Comparison of ENCODE assay signal across 10 mouse cellular contexts in the genomic region with DNA sequence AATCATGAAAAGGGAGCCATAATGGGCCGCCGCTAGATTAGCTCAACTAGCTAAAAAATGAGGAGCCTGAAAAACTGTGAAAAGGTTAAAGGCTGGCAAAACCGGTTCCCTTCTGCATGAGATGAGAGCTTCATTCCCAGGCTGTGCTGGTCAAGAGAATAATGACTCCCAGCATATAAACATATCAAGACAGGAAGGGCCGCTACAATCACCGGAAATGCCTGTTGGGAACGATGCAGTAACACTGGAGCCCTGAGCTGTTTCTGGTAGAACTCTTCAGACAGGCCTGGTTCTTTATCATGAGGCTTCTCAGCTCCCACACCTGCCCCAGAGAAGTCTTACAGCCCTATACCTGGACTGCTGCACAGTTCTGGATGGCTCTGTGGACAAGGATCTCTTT. TPM values are rescaled to one million over a fixed set of nuclear protein-coding genes. Genes with fewer than 3 reads are reported as not detected.
A peak's percentile ranks its signal among the peaks of the same experiment; 100 is the strongest.
DNase-seq lines count a peak whose midpoint lies in the region; ATAC-seq and TF ChIP-seq lines count a peak whose summit lies in the region.
"Had no signal": no experiment of that assay in that cellular context is flagged by ENCODE, and none has a peak within 500 bp of the region (broad histone marks: within the 10 kb centered on the region; RNA-seq: fewer than 3 reads in every experiment).

No protein-coding gene starts in this region.

- ATAC-seq in heart, embryonic 15.5 days (replicated peaks; ENCODE audit: insufficient number of reproducible peaks, insufficient read depth, low FRiP score, low read depth), result peak; percentile 78
- ATAC-seq in kidney, postnatal 0 days (replicated peaks; ENCODE audit: low FRiP score, low read depth), result no peak
- ATAC-seq in inflammation-experienced regulatory T-cells, adult 6 months, result no peak

- H3K27ac ChIP-seq in gastrocnemius, adult 2 months, result peak overlapping the region; percentile 80
- H3K27ac ChIP-seq in heart, embryonic 15.5 days, result peak overlapping the region; percentile 69
- H3K27ac ChIP-seq in kidney, postnatal 0 days, result peak overlapping the region; percentile 71; the same call in 1 of the 2 replicates
- H3K27ac ChIP-seq in forebrain, embryonic 10.5 days, result no peak overlapping the region
- no peak overlapping the region for H3K27ac ChIP-seq in hindbrain, embryonic 10.5 days
- H3K27ac ChIP-seq: hindbrain, embryonic 15.5 days had no signal

- intact Hi-C loops in gastrocnemius, adult 2 months (cut with DNase I), result no loop called here
- intact Hi-C loops in gastrocnemius, postnatal 36 days (cut with DNase I), result no loop called here

- no peak for TF ChIP-seq CTCF in gastrocnemius, adult 2 months (IDR thresholded peaks at IDR 0.05)
- no peak for TF ChIP-seq CTCF in kidney, postnatal 0 days (IDR thresholded peaks at IDR 0.05; ENCODE audit: low read depth)

- H3K9ac ChIP-seq in heart, embryonic 15.5 days, result no peak overlapping the region
- H3K9ac ChIP-seq in kidney, postnatal 0 days (ENCODE audit: low read depth, low read length), result no peak overlapping the region
- H3K9ac ChIP-seq: hindbrain, embryonic 15.5 days had no signal

- peak; percentile 25 for DNase-seq in gastrocnemius, adult 2 months
- no peak for DNase-seq in gastrocnemius, postnatal 36 days
- peak; percentile 48 for DNase-seq in kidney, postnatal 0 days (ENCODE audit: low spot score)
- DNase-seq in lung, postnatal 4 days, result peak; percentile 58 to 61
- no peak for DNase-seq in forebrain, embryonic 10.5 days (ENCODE audit: extremely low spot score, low spot score)
- no peak for DNase-seq in hindbrain, embryonic 10.5 days (ENCODE audit: low spot score)
- DNase-seq: cerebellum, adult 2 months had no signal

- no peaks in the 10 kb centered on the region for H3K27me3 ChIP-seq in heart, embryonic 15.5 days
- no peaks in the 10 kb centered on the region for H3K27me3 ChIP-seq in kidney, postnatal 0 days (ENCODE audit: insufficient read depth, low read length)
- no peaks in the 10 kb centered on the region for H3K27me3 ChIP-seq in forebrain, embryonic 10.5 days (ENCODE audit: poor library complexity, severe bottlenecking)
- H3K27me3 ChIP-seq in hindbrain, embryonic 10.5 days (ENCODE audit: insufficient read depth, poor library complexity, severe bottlenecking), result no peaks in the 10 kb centered on the region
- H3K27me3 ChIP-seq: hindbrain, embryonic 15.5 days had no signal

- H3K36me3 ChIP-seq in heart, embryonic 15.5 days, result peaks cover 54% of the 10 kb centered on the region
- H3K36me3 ChIP-seq in kidney, postnatal 0 days (ENCODE audit: insufficient read depth, low read length), result peaks cover 21% of the 10 kb centered on the region
- peaks cover 89% of the 10 kb centered on the region for H3K36me3 ChIP-seq in forebrain, embryonic 10.5 days (replicated peaks)
- peaks cover 88% of the 10 kb centered on the region for H3K36me3 ChIP-seq in hindbrain, embryonic 10.5 days

- peak overlapping the region; percentile 37 for H3K4me3 ChIP-seq in gastrocnemius, adult 2 months
- no peak overlapping the region for H3K4me3 ChIP-seq in heart, embryonic 15.5 days
- H3K4me3 ChIP-seq in kidney, postnatal 0 days (replicated peaks; ENCODE audit: low read depth, low read length), result no peak overlapping the region
- H3K4me3 ChIP-seq in forebrain, embryonic 10.5 days, result no peak overlapping the region
- no peak overlapping the region for H3K4me3 ChIP-seq in hindbrain, embryonic 10.5 days
- H3K4me3 ChIP-seq: hindbrain, embryonic 15.5 days had no signal

- no peaks in the 10 kb centered on the region for H3K9me3 ChIP-seq in heart, embryonic 15.5 days (replicated peaks)
- H3K9me3 ChIP-seq in kidney, postnatal 0 days (replicated peaks; ENCODE audit: low read length), result no peaks in the 10 kb centered on the region
- no peaks in the 10 kb centered on the region for H3K9me3 ChIP-seq in forebrain, embryonic 10.5 days
- no peaks in the 10 kb centered on the region for H3K9me3 ChIP-seq in hindbrain, embryonic 10.5 days
- H3K9me3 ChIP-seq: hindbrain, embryonic 15.5 days had no signal

- 75% methylated on average over 6 of the region's 6 CpGs for WGBS in heart, embryonic 15.5 days
- 78% methylated on average over 6 of the region's 6 CpGs for WGBS in kidney, postnatal 0 days
- 84% methylated on average over 6 of the region's 6 CpGs for WGBS in forebrain, embryonic 10.5 days
- WGBS in hindbrain, embryonic 10.5 days, result 95% methylated on average over 6 of the region's 6 CpGs

- no peak overlapping the region for H3K4me2 ChIP-seq in heart, embryonic 15.5 days
- no peak overlapping the region for H3K4me2 ChIP-seq in kidney, postnatal 0 days (ENCODE audit: low read length)
- H3K4me2 ChIP-seq: hindbrain, embryonic 15.5 days had no signal

- no peaks in the 10 kb centered on the region for H3K4me1 ChIP-seq in heart, embryonic 15.5 days (replicated peaks)
- no peaks in the 10 kb centered on the region for H3K4me1 ChIP-seq in kidney, postnatal 0 days (replicated peaks; ENCODE audit: insufficient read depth, low read length)
- peaks cover 18% of the 10 kb centered on the region for H3K4me1 ChIP-seq in forebrain, embryonic 10.5 days
- 0 out of 2 replicates have a peak, but pooled peaks cover 3% of the 10 kb centered on the region for H3K4me1 ChIP-seq in hindbrain, embryonic 10.5 days (replicated peaks)
- H3K4me1 ChIP-seq: hindbrain, embryonic 15.5 days had no signal

RNA-seq across cellular contexts. Expression of gene Wdr37, which starts 31.8 kb away (rescaled TPM):
- 10 to 100 TPM; 24.3 to 33.1 TPM for total RNA-seq in gastrocnemius, adult 2 months (2021)
- 10 to 100 TPM; 26.2 to 27.0 TPM for total RNA-seq in gastrocnemius, postnatal 36 days (2021)
- 15.5 and 19.8 TPM in 2 replicates for polyA plus RNA-seq in heart, embryonic 15.5 days (2015; fragmentation: Nextera tagmentation; extraction: Ambion mirVana)
- 15.0 and 15.5 TPM in 2 replicates for polyA plus RNA-seq in kidney, postnatal 0 days (2015; fragmentation: Nextera tagmentation; extraction: Ambion mirVana)
- 10 to 100 TPM; 40.5 to 53.5 (median 41.2) TPM for polyA plus RNA-seq in inflammation-experienced regulatory T-cells, adult 6 months (2017; shearing (Covaris generic))
- 31.0 and 32.1 TPM in 2 replicates for polyA plus RNA-seq in forebrain, embryonic 10.5 days (2016; fragmentation: Nextera tagmentation; extraction: Ambion mirVana)
- 31.0 and 34.1 TPM in 2 replicates for polyA plus RNA-seq in hindbrain, embryonic 10.5 days (2016; fragmentation: Nextera tagmentation; extraction: Ambion mirVana)

RNA-seq across cellular contexts. Expression of gene Idi1, which starts 45.4 kb away (rescaled TPM):
- 1 to 10 TPM; 4.7 to 7.6 TPM for total RNA-seq in gastrocnemius, adult 2 months (2021)
- total RNA-seq in gastrocnemius, postnatal 36 days (2021), result 1 to 10 TPM; 4.8 to 5.8 TPM
- polyA plus RNA-seq in heart, embryonic 15.5 days (2015; fragmentation: Nextera tagmentation; extraction: Ambion mirVana), result 38.2 and 49.3 TPM in 2 replicates
- polyA plus RNA-seq in kidney, postnatal 0 days (2015; fragmentation: Nextera tagmentation; extraction: Ambion mirVana), result 46.9 and 47.1 TPM in 2 replicates
- polyA plus RNA-seq in inflammation-experienced regulatory T-cells, adult 6 months (2017; shearing (Covaris generic)), result 10 to 100 TPM; 23.3 to 55.0 (median 32.2) TPM
- polyA plus RNA-seq in forebrain, embryonic 10.5 days (2016; fragmentation: Nextera tagmentation; extraction: Ambion mirVana), result 175 and 182 TPM in 2 replicates
- polyA plus RNA-seq in hindbrain, embryonic 10.5 days (2016; fragmentation: Nextera tagmentation; extraction: Ambion mirVana), result 122 and 154 TPM in 2 replicates

Comparison
In these comparisons a context has a peak if more than half of its experiments do, and no peak if none do; other contexts are left out.
1. DNase-seq: peak in gastrocnemius, adult 2 months (single experiment), kidney, postnatal 0 days (single experiment) and lung, postnatal 4 days (2 of 2); none in gastrocnemius, postnatal 36 days (0 of 2), forebrain, embryonic 10.5 days (single experiment) and hindbrain, embryonic 10.5 days (single experiment).
2. H3K27ac ChIP-seq: peak in gastrocnemius, adult 2 months (single experiment), heart, embryonic 15.5 days (single experiment) and kidney, postnatal 0 days (single experiment); none in forebrain, embryonic 10.5 days (single experiment) and hindbrain, embryonic 10.5 days (single experiment).